Mouse (Mus musculus): Measurements from ENCODE around the gene Supt5. TPM values are rescaled to one million over a fixed set of nuclear protein-coding genes. Genes with fewer than 3 reads are reported as not detected.

Gene Supt5
- polyA plus RNA-seq, 1 experiment from 2014 or later = 29.9 TPM

DNA sequence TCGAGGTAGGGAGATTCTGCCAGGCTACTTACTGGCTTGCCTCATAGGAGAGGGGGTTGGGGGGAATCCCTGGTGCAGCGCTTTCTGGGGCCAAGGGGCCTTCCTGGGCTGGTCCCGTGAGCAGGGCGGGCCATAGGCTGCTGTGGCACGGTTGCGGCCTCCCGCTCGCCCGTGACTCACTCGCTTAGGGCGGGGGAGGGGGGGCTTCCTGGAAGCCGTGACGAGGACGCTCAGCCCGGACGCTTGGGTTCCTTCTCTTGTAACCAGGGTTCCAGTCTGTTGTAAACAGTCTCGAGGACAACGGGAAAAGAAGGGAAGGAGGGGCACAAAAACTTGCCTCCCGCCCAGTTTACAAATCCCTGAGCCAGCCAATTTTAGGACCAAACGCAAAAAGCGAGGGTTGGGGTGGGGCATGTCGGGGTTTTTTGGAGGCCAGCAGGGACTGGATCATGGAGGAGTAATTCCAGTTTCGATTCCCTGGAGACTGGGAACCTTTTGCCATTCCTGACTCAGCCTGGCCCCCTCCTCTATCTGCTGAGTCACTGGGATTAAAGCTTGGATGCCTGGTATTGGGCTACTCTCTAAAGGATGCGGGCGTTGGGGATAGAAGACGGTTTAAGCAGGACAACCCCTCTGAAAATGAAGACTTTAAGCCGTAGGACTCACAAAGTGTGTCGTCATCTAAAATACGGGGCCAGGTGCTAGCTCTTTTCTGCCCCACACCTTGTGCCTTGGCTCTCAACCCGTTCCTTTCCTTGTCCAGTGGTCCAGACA, 42.7 kb upstream of the Supt5 start:
- peaks cover 17% of the 10 kb centered on the region for H3K36me3 ChIP-seq (replicated peaks)
- H3K9me3 ChIP-seq (replicated peaks) = no peaks in the 10 kb centered on the region
- H3K4me3 ChIP-seq (replicated peaks) = peak overlapping the region; percentile 57
- peak overlapping the region; percentile 64 for H3K9ac ChIP-seq
- ATAC-seq (ENCODE audit: insufficient read depth) = peak; percentile 25
- peak overlapping the region; percentile 94 for H3K27ac ChIP-seq (replicated peaks)
- no peaks in the 10 kb centered on the region for H3K27me3 ChIP-seq
- peaks cover 97% of the 10 kb centered on the region for H3K4me1 ChIP-seq (replicated peaks)
- H3K4me2 ChIP-seq = peak overlapping the region; percentile 95
- 2% methylated on average over 30 of the region's 30 CpGs for WGBS (ENCODE audit: insufficient replicate concordance)

DNA sequence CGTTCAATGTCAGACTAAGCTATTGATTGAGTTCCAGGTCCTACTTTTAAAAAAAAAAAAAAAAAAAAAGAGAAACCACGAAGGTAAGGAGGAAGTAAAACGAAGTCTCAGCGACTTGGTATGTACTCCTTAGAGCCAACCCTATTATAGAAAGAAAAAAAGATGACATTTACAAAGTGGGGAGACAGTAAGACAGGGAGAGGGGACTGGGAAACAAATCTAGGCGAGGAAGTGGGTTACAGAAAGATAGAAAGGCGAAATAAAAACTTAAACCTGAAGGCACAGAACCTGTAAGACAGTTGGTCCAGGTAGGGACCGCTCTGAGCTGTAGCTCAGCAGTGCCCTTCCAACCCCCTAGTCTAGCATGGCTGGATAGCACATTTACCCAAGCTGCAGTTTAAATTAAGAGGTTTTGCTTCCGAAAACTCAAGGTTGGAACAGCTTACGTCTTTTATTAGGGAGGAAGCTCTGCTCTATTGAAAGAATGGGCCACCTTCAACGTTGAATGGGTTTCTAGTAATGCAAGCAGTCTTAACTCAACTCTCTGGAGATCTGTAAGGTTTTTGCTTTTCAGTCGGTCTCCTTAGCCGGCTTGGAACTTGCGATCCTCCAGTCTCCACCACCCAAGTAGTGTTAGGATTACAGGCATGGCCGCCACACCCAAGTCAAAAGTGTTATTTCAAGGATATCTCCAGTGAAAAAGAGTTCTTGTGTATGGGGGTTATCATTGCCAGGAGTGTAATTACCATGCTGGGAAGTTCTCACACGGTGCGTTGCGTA, 41.9 kb upstream of the Supt5 start, which contains the start of gene Zfp36:
Zfp36 (minus strand) TSS at position 17 of the 780 bp plus-strand sequence.
- Histone ChIP-seq H3K4me3 (replicated peaks) (peak within 1 kb of the TSS; percentile 71), H3K27ac (replicated peaks) (peak within 1 kb of the TSS; percentile 94), H3K4me2 (peak within 1 kb of the TSS; percentile 95), H3K9ac (peak within 1 kb of the TSS; percentile 80), H3K4me1 (replicated peaks) (peaks cover 97% of the 10 kb centered on the region), H3K27me3 (no peaks in the 10 kb centered on the region), H3K9me3 (replicated peaks) (no peaks in the 10 kb centered on the region), H3K36me3 (replicated peaks) (peaks cover 11% of the 10 kb centered on the region)
- WGBS (ENCODE audit: insufficient replicate concordance) = 24% methylated on average over 17 of the region's 17 CpGs
- ATAC-seq (ENCODE audit: insufficient read depth) = no peak

DNA sequence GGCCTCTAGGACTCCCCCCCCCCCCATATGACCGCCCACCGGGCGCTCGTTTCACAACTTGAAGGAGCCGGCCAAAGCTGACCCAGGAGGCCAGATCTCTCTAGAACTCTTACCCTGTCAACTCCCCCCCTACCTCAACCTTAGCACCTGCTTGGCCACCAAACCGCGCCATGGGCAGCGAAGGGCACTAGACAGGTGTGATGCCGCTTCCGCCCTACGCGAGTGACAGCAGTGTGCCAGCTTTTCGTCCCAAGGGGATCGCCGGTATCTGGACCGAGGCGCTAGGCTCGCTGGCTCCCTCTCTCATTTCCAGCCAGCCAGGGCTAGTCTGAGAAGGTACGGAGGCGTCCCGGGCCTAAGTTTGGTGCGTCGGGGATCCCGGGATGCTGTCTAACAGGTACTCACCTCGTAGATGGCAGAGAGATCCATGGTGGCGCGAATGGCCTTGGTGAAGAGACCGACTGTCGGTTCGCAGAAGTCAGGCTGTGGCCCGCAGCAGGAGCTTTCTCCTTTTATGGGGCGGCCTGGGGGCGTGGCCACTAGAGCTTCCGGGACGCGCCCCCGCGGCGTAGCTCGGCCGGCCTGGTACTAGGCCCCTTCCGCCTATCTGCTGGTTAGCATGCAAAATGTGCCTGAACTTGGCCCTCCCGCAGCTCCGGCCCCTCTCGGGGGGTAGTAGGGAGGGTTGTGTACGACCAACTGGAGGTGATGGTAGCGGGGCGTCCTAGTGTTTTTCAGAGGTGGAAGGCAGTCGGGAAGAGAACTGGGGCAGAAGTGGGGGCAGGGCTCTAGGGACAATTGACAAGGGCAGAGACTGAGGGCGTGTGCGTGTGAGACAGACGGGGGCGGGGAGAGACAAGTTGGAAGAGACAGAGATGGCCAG, 40.5 kb upstream of the Supt5 start:
- peaks cover 98% of the 10 kb centered on the region for H3K4me1 ChIP-seq (replicated peaks)
- H3K27ac ChIP-seq (replicated peaks) = peak overlapping the region; percentile 94

DNA sequence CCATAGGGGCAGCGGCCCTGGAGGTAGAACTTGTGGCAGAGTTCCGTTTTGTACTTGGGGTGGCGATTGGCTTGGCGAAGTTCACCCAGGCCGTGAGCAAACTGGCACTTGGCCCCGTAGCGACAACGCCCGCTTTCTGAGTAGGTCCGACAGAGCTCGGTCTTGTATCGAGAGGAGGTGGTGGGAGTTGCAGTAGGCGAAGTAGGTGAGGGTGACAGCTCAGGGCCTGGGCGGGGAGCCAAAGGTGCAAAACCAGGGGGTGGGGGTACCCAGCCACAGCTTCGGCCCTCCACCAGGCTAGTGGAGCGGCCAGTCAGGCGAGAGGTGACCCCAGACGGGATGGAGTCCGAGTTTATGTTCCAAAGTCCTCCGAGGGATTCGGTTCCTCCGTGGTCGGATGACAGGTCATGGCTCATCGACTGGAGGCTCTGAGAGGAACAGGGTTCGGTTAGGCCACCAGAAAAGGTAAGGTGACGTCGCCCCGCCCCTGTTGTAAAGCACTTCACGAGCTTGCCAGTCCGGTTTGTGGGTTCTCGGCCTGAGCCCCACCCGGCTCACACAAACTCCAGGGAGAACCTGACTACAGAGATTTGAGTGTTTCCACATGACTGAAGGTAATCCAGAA, 39.6 kb upstream of the Supt5 start:
- H3K4me2 ChIP-seq = peak overlapping the region; percentile 95
- H3K4me1 ChIP-seq (replicated peaks) = peaks cover 97% of the 10 kb centered on the region
- peaks cover 9% of the 10 kb centered on the region for H3K36me3 ChIP-seq (replicated peaks)
- H3K27ac ChIP-seq (replicated peaks) = peak overlapping the region; percentile 94
- 20% methylated on average over 32 of the region's 32 CpGs for WGBS (ENCODE audit: insufficient replicate concordance)
- no peaks in the 10 kb centered on the region for H3K9me3 ChIP-seq (replicated peaks)
- peak overlapping the region; percentile 80 for H3K9ac ChIP-seq
- no peaks in the 10 kb centered on the region for H3K27me3 ChIP-seq
- no peak for ATAC-seq (ENCODE audit: insufficient read depth)
- H3K4me3 ChIP-seq (replicated peaks) = peak overlapping the region; percentile 71

More for the DNA sequence above, 40.5 kb upstream of the Supt5 start:
- peak overlapping the region; percentile 80 for H3K9ac ChIP-seq
- H3K4me2 ChIP-seq = peak overlapping the region; percentile 95
- under 1% methylated on average over 53 of the region's 53 CpGs for WGBS (ENCODE audit: insufficient replicate concordance)
- ATAC-seq (ENCODE audit: insufficient read depth) = peak; percentile 55
- no peaks in the 10 kb centered on the region for H3K9me3 ChIP-seq (replicated peaks)
- H3K27me3 ChIP-seq = no peaks in the 10 kb centered on the region
- peaks cover 9% of the 10 kb centered on the region for H3K36me3 ChIP-seq (replicated peaks)
- peak overlapping the region; percentile 71 for H3K4me3 ChIP-seq (replicated peaks)

DNA sequence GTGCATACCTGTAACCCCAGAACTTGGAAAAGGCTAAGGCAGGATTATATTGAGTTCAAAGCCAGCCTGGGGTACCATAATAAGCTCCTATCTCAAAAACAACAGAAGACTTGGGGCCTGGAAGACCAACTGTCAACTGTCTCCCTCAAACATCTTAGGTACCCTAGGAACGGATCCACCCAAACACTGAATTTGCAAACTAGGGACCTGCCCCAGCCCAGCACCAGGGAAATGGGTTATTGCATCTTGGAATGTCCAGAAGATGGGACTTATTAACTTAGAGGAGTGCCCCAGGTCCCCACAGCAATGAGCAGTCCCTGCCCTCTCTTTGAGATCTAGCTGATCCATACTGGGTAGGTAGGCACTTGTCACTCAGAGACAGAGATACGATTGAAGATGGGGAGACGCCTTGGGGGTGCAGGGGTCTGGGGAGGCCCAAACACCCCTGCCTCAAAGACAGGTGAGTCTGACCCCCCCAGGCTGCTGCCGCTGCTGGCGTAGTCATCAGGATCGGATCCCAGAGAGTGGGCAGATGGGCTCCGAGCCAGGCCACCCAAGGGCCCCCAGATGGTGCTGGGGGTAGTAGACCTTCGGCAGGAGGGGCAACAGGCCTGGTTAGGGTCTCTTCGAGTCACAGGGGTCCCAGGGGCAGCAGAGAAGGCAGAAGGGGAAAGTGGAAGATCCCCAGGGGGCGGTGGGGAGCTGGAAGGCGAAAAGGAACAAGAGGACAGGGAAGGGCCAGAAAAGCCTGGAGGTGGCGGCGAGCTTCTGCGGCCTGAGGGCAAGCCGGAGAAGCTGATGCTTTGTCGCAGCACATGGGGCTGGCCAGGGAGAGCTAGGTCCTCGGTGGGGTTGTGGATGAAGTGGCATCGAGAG, 38.9 kb upstream of the Supt5 start:
- peak overlapping the region; percentile 94 for H3K27ac ChIP-seq (replicated peaks)
- WGBS (ENCODE audit: insufficient replicate concordance) = 60% methylated on average over 18 of the region's 18 CpGs
- peaks cover 9% of the 10 kb centered on the region for H3K36me3 ChIP-seq (replicated peaks)

DNA sequence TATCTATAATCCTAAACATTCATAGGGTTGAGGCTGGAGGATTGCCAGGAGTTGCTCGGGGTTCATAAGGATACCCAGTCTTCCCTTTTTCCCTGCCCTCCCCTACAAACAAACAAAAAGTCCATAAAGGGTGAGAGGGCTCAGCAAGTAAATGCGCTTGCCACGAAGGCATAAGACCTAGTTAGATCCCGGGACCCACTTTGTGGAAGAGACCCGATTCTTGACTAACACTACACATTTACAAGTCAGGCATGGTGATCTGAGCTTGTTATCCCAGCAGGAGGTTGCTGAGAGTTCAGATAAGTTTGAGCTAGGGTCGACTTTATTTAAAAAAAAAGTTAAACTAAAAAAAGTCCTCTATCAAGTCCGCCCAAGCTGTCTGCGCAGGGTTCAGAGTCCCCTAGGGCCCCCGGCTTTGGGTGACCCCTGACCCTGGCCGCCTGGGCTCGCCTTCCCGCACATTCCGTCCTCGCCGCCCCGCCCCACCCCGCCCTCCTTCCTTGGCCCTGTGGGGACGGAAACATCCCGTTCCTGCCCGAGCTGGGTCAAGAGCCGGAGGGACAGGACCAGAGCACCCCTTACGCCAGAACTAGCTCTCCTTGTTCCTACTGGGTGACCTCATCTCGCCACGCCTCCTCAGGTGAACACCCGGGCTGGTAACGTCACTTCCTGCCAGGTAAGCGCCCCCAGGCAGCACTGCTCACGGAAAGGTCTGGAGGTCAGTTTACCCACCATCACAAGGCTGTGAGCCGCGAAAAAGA, 37.6 kb upstream of the Supt5 start:
- Histone ChIP-seq H3K9ac (peak overlapping the region; percentile 67), H3K27ac (replicated peaks) (peak overlapping the region; percentile 94), H3K27me3 (peaks cover 6% of the 10 kb centered on the region), H3K4me2 (peak overlapping the region; percentile 95), H3K4me3 (replicated peaks) (peak overlapping the region; percentile 57), H3K36me3 (replicated peaks) (peaks cover 9% of the 10 kb centered on the region), H3K9me3 (replicated peaks) (no peaks in the 10 kb centered on the region), H3K4me1 (replicated peaks) (peaks cover 93% of the 10 kb centered on the region)
- WGBS (ENCODE audit: insufficient replicate concordance) = 5% methylated on average over 30 of the region's 30 CpGs
- ATAC-seq (ENCODE audit: insufficient read depth) = no peak

More for the DNA sequence above, 38.9 kb upstream of the Supt5 start:
- Histone ChIP-seq H3K27me3 (no peaks in the 10 kb centered on the region), H3K4me1 (replicated peaks) (peaks cover 93% of the 10 kb centered on the region), H3K9me3 (replicated peaks) (no peaks in the 10 kb centered on the region), H3K4me3 (replicated peaks) (peak overlapping the region; percentile 71), H3K4me2 (peak overlapping the region; percentile 95), H3K9ac (peak overlapping the region; percentile 80)
- no peak for ATAC-seq (ENCODE audit: insufficient read depth)

DNA sequence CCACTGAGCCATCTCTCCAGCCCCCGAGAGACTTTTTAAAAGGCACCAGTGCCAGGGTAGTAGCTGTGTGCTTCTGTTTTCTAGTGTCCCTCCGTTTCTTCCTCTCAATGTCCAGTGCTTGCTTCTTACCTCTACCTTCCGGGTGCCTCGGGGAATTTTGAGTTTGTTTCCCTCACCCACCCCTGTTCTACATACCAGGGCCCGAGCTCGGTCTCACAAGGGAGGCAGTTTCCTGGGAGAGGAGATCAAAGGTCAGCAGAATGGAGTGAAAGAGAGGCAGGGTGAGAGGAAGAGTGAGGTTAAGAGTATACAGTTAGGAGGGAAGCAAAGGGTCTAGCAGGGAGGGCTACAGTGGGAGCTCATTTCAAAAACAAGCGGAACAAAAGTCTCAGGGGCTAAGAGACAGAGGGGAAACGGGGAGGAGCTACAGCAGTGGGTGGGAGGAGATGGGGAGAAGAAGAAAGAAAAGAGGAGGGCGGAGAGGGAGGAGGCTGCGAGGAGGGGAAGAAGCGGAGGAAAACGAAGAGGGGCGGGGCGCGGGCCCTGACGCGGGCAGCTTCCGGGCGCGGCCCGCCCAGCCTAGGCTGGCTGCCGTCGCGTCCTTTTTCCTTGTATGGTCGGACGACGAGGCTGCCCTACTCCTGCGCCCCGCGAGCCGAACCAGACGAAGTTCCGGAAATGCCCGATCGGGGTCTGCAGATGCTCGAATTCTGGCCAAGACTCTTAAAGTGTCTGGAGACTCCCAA, 36.8 kb upstream of the Supt5 start:
- peaks cover 13% of the 10 kb centered on the region for H3K27me3 ChIP-seq
- H3K9me3 ChIP-seq (replicated peaks) = no peaks in the 10 kb centered on the region
- H3K4me2 ChIP-seq = peak overlapping the region; percentile 95
- H3K9ac ChIP-seq = peak overlapping the region; percentile 67
- peak overlapping the region; percentile 57 for H3K4me3 ChIP-seq (replicated peaks)
- H3K36me3 ChIP-seq (replicated peaks) = peaks cover 9% of the 10 kb centered on the region
- under 1% methylated on average over 36 of the region's 36 CpGs for WGBS (ENCODE audit: insufficient replicate concordance)
- H3K27ac ChIP-seq (replicated peaks) = peak overlapping the region; percentile 94
- H3K4me1 ChIP-seq (replicated peaks) = peaks cover 92% of the 10 kb centered on the region
- ATAC-seq (ENCODE audit: insufficient read depth) = peak; percentile 39

DNA sequence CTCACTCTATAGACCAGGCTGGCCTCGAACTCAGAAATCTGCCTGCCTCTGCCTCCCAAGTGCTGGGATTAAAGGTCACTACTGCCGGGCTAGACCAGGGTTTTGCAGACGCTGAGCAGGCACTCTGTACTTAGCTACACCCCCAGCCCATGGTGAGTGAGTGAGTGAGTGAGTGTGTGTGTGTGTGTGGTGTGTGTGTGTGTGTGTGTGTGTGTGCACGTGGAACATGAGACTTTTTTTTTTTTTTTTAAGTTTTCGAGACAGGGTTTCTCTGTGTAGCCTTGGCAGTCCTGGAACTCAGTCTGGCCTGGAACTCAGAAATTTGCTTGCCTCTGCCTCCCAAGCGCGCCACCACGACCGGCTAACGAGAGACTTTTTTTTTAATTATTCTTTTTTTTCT, 36.1 kb upstream of the Supt5 start:
- peaks cover 9% of the 10 kb centered on the region for H3K36me3 ChIP-seq (replicated peaks)
- peak overlapping the region; percentile 94 for H3K27ac ChIP-seq (replicated peaks)
- no peak for ATAC-seq (ENCODE audit: insufficient read depth)
- 53% methylated on average over 10 of the region's 10 CpGs for WGBS (ENCODE audit: insufficient replicate concordance)
- peak overlapping the region; percentile 95 for H3K4me2 ChIP-seq
- H3K27me3 ChIP-seq = peaks cover 16% of the 10 kb centered on the region
- H3K9me3 ChIP-seq (replicated peaks) = no peaks in the 10 kb centered on the region
- H3K4me1 ChIP-seq (replicated peaks) = peaks cover 91% of the 10 kb centered on the region
- 0 out of 2 replicates have a peak overlapping the region, but pooled peaks have one; percentile 67 for H3K9ac ChIP-seq
- peak overlapping the region; percentile 57 for H3K4me3 ChIP-seq (replicated peaks)

Data from liver, embryonic 15.5 days (tissue).